Mouse (Mus musculus) cerebral cortex, adult 2 months (tissue): Measurements from ENCODE around the gene Gm10337.

ENCODE experiments used
- WGBS: fragments of 180-500 bp; shearing (Covaris S2); methylation state at CpG from one replicate; pipeline ENCODE4 v1.1.7; 2018; 5-methylcytosine and 5-hydroxymethylcytosine counted together

Gm10337 gene

GRCm38 (mm10) chr15:102501084-102501814, 2.3 kb upstream of the Gm10337 start:
- WGBS = 83% methylated on average over 19 of the region's 19 CpGs

DNA sequence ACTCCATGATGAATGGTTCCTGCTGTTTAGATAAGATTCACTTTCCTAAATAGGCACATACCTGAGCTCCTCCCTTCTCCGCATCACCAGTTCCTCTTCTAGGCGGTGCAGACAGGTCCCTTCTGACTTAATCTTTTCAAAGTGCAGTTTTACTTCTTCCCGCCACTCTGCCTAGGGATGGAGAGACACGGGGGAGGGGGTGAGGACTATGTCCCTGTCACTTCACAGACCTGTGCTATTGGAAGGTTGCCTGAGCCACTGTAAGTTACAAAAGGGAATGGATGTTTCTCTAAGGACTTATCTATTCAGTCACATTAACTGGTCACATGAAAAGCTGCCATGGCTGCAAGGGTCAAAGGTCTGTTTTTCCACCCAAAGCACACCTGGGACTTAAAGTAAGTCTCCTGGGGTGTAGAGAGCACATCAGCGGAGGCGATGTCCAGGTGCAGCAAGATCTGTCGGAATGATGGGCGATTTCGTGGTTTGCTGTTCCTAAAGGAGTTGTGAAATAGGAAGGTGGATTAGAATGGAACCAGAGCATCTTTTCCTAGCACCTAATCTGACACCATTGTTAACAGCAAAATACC, 1.2 kb upstream of the Gm10337 start:
- WGBS = 71% methylated on average over 9 of the region's 9 CpGs

DNA sequence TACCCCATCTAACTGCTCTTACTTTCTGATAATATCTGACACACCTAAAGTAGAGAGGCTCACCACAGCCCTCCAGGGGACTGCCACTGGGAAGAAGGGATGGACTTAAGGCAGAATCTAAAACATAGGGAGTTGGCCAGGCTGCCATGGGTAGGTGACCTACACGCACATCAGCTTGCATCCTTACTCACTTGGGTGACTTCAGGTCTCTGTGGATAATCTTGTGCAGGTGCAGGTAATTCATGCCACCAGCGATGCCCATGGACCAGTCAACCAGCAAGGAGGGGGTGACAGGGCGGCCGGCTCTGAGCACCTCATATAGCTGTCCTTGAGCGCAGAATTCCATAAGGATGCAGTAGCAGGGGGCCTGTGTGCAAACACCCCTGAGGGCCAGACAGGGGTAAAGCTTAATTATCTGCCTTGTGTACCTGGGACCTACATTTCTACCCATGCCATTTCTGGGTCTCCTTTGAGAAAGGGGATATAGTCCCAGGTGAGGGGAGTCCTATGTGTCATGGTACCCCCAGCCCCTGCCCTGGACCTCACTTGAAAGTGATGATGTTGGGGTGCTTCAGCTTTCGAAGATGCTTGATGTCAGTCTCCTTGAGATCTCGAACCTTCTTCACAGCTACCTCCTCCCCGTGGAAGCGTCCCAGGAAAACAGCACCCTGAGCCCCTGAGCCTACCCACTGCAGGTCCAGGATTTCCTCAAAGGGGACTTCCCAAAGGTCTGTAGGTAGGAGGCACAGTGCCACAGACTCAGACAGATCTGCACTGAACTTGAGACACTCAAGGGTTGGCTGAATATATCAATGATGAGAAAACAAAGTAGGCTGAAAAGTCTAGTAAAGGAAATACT, 631 bp downstream of the Gm10337 start:
- WGBS = 89% methylated on average over 9 of the region's 9 CpGs

- WGBS = 56% methylated on average over 12 of the region's 12 CpGs
Observed at GRCm38 (mm10) chr15:102505073-102505769, 1.7 kb downstream of the Gm10337 start.

GRCm38 (mm10) chr15:102505770-102506463, 2.4 kb downstream of the Gm10337 start:
- 51% methylated on average over 9 of the region's 9 CpGs for WGBS

GRCm38 (mm10) chr15:102506464-102506830, 2.9 kb downstream of the Gm10337 start:
- 22% methylated on average over 2 of the region's 2 CpGs for WGBS

DNA sequence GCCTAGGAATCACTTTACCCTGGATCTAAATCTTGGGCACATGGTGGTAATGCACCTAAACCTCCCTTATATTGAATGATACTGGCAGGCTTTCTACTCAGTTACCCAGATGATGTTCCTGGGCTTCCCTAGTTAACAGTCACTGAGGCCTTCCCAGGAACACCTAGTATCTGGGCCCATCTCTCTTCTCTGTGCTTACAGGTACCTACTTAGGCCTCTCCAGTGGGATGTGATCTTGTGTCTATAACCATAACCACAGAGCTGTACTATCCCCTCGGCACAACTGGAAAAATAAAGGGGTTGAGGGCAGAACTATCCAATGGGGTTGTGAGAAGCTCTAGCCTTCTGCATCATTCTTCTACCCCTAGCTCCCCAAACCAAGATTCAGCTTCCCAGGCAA, 3.3 kb downstream of the Gm10337 start:
- 100% methylated on average over 1 of the region's 1 CpGs for WGBS

- WGBS = 53% methylated on average over 3 of the region's 3 CpGs
Observed at GRCm38 (mm10) chr15:102508336-102508735, 4.8 kb downstream of the Gm10337 start.

GRCm38 (mm10) chr15:102510110-102510509, 6.6 kb downstream of the Gm10337 start:
- 4% methylated on average over 9 of the region's 9 CpGs for WGBS

- 1% methylated on average over 32 of the region's 34 CpGs for WGBS
Observed at GRCm38 (mm10) chr15:102510590-102511284, 7.2 kb downstream of the Gm10337 start.

DNA sequence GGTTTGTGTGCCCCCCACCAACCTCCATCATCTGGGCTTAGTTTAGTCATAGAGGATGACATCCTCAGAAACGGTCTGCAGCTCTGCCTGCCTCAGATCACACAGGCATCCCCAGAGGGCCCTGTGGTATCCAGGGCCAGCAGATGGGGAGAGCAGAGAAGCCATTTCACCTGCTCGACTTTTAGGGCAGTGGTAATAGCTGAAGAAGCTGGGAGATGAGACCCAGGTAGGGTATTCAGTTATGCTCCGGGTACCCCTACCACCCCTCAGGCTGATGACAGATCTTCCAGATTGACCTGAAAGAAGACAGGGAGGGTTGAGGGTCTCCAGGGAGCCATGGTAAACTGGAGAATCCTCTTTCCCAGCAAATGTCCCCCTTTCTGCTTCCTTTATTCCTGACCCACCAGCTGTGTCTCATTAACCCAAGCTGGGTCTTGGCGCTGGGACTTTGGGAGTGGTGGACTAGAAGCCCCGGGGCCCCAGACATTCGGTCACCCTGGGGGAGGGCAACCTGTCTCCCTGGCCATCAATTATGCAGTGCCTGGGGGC, 7.8 kb downstream of the Gm10337 start:
- WGBS = 21% methylated on average over 6 of the region's 6 CpGs

DNA sequence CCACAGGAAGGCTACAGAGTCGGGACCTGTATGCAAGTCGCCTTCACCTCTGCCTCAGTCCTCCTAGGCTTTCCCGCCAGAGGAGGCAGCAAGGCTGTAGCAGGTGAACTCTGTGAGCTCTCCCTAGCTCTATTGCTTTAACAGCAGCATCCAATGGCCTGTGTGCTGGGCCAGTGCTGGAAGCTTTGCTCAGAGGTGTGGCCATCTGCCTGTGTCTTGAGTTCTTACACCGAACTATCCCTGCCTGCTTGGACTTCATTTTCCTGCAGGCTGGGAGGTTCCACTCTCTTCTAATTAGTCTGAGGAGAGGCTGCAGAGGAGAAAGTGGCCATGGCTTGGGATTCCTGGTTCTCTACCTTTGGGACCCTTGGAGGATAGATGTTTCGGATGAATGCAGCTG, 8.5 kb downstream of the Gm10337 start:
- 42% methylated on average over 5 of the region's 5 CpGs for WGBS

DNA sequence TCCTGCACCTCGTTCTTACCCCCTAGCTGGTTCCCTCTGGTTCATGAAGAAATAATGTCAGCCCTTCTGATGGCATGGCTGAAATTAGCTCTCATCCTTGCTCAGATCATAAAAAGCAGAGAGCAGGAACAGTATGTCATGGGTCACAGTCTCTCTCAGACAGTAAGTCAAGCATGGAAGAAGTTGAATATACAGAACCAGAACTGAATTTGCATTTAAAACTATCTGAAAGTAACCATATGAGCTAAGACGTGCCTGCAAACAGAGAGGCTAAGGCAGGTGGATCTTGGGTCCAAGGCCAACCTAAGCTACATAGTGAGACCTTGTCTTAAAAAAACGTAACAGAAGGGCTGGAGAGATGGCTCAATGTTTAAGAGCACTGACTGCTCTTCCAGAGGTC, 9.5 kb downstream of the Gm10337 start:
- 64% methylated on average over 3 of the region's 3 CpGs for WGBS

DNA sequence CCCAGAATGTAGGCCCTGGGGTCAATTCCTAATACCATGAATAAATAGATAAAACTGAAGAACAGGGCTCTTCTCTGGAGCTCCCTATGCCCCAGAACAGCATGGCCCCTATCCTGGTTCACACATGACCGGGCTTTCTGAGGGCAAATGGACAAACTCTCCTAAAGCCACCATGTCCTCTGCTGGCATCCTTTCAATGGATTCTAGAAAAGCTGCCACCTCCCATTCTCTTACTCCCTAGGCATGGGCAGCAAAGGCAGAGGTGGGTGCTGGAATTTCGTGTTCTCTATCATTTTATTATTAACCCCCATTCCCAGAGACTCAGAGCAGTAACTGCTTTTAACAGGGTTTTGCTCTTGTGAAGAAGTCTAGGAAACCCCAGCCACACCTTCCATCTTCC, 11.7 kb downstream of the Gm10337 start:
- WGBS = 72% methylated on average over 2 of the region's 2 CpGs

DNA sequence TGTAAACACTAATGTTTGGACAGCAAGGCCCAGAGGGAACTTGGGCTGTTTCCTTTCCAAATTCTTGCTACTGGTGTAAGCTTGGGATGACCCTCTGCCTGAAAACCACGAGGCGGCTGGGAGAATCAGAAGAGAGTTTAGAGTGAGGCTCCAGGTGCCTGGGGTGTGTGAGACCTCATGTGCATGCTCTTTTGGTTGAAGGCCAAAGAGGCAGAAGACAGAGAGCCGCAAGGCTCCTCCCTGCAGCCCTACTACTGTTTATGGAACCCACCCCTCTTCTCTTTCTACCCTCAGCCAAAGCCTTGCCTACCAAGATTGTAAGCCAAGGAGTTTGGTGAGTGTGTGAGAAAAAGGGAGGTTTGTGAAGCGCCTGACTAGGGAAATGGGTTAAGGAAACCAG, 12.3 kb downstream of the Gm10337 start:
- 30% methylated on average over 4 of the region's 4 CpGs for WGBS

GRCm38 (mm10) chr15:102516293-102516692, 12.8 kb downstream of the Gm10337 start:
- 2% methylated on average over 12 of the region's 12 CpGs for WGBS

- WGBS = under 1% methylated on average over 43 of the region's 43 CpGs
Observed at GRCm38 (mm10) chr15:102516728-102517404, 13.3 kb downstream of the Gm10337 start, which contains the start of gene Map3k12. Gene Map3k12 (minus strand): TSS chr15:102517064.

- WGBS = 1% methylated on average over 10 of the region's 10 CpGs
Observed at GRCm38 (mm10) chr15:102517631-102517975, 14.1 kb downstream of the Gm10337 start.

GRCm38 (mm10) chr15:102517976-102518858, 14.7 kb downstream of the Gm10337 start, which contains the start of gene Tarbp2:
Gene Tarbp2 (plus strand): TSS chr15:102518192.
- WGBS = under 1% methylated on average over 60 of the region's 60 CpGs
